In genomic region chr3:68576431-68576830, GRCm38 (mm10) we compare ENCODE assay signal across 9 mouse cellular contexts.
A peak's percentile ranks its signal among the peaks of the same experiment; 100 is the strongest.
DNase-seq lines count a peak whose midpoint lies in the region; ATAC-seq lines count a peak whose summit lies in the region.
"Had no signal": no experiment of that assay in that cellular context is flagged by ENCODE, and none has a peak within 500 bp of the region (broad histone marks: within the 10 kb centered on the region; RNA-seq: fewer than 3 reads in every experiment).

No protein-coding gene starts in this region.

- H3K4me3 ChIP-seq in lung, embryonic 16.5 days (ENCODE audit: low read length) = no peak overlapping the region
- no peak overlapping the region for H3K4me3 ChIP-seq in embryonic facial prominence, embryonic 10.5 days
- H3K4me3 ChIP-seq in hindbrain, embryonic 13.5 days = peak overlapping the region; percentile 16
- H3K4me3 ChIP-seq: limb, embryonic 15.5 days had no signal

- H3K9ac ChIP-seq in lung, embryonic 16.5 days (ENCODE audit: low read length) = no peak overlapping the region; the same call in 1 of the 2 replicates
- H3K9ac ChIP-seq in hindbrain, embryonic 13.5 days = peak overlapping the region; percentile 64
- H3K9ac ChIP-seq: limb, embryonic 15.5 days had no signal

- no peaks in the 10 kb centered on the region for H3K36me3 ChIP-seq in lung, embryonic 16.5 days (ENCODE audit: control insufficient read depth, insufficient read depth, low read length)
- H3K36me3 ChIP-seq in embryonic facial prominence, embryonic 10.5 days (replicated peaks) = no peaks in the 10 kb centered on the region
- H3K36me3 ChIP-seq in hindbrain, embryonic 13.5 days = no peaks in the 10 kb centered on the region
- H3K36me3 ChIP-seq: limb, embryonic 15.5 days had no signal

- H3K4me1 ChIP-seq in lung, embryonic 16.5 days (replicated peaks; ENCODE audit: control insufficient read depth, insufficient read depth, low read length) = peaks cover 29% of the 10 kb centered on the region
- peaks cover 53% of the 10 kb centered on the region for H3K4me1 ChIP-seq in embryonic facial prominence, embryonic 10.5 days
- peaks cover 85% of the 10 kb centered on the region for H3K4me1 ChIP-seq in hindbrain, embryonic 13.5 days (replicated peaks)

- no peak for DNase-seq in lung, postnatal 36 days
- DNase-seq in embryonic facial prominence, embryonic 10.5 days (ENCODE audit: low spot score) = no peak
- peak; percentile 82 for DNase-seq in left cerebral cortex, postnatal 4 days
- DNase-seq in right cerebral cortex, postnatal 14 days = peak; percentile 88
- DNase-seq in spleen, postnatal 14 days (ENCODE audit: low spot score in 2 of 2) = no peak
- no peak for DNase-seq in thymus, adult 18-20 months

- no peaks in the 10 kb centered on the region for H3K9me3 ChIP-seq in lung, embryonic 16.5 days (ENCODE audit: control insufficient read depth, low read length)
- no peaks in the 10 kb centered on the region for H3K9me3 ChIP-seq in embryonic facial prominence, embryonic 10.5 days
- no peaks in the 10 kb centered on the region for H3K9me3 ChIP-seq in hindbrain, embryonic 13.5 days
- H3K9me3 ChIP-seq: limb, embryonic 15.5 days had no signal

- 8% methylated on average over 7 of the region's 7 CpGs for WGBS in lung, embryonic 16.5 days
- WGBS in embryonic facial prominence, embryonic 10.5 days = 25% methylated on average over 7 of the region's 7 CpGs
- 9% methylated on average over 7 of the region's 7 CpGs for WGBS in hindbrain, embryonic 13.5 days

- no peaks in the 10 kb centered on the region for H3K27me3 ChIP-seq in lung, embryonic 16.5 days (ENCODE audit: control insufficient read depth, insufficient read depth, low read depth, low read length)
- H3K27me3 ChIP-seq in embryonic facial prominence, embryonic 10.5 days (replicated peaks; ENCODE audit: low read depth, poor library complexity, severe bottlenecking) = peaks cover 7% of the 10 kb centered on the region; the same call in 1 of the 2 replicates
- no peaks in the 10 kb centered on the region for H3K27me3 ChIP-seq in hindbrain, embryonic 13.5 days

- no peak overlapping the region for H3K4me2 ChIP-seq in lung, embryonic 16.5 days (ENCODE audit: low read depth, low read length)
- H3K4me2 ChIP-seq in hindbrain, embryonic 13.5 days = peak overlapping the region; percentile 73
- H3K4me2 ChIP-seq: limb, embryonic 15.5 days had no signal

- H3K27ac ChIP-seq in lung, embryonic 16.5 days (ENCODE audit: low read length) = 0 out of 2 replicates have a peak overlapping the region, but pooled peaks have one; percentile 13
- H3K27ac ChIP-seq in embryonic facial prominence, embryonic 10.5 days (replicated peaks) = peak overlapping the region; percentile 40; the same call in 1 of the 2 replicates
- H3K27ac ChIP-seq in hindbrain, embryonic 13.5 days = peak overlapping the region; percentile 98
- H3K27ac ChIP-seq: limb, embryonic 15.5 days had no signal

- peak; percentile 61 for ATAC-seq in lung, embryonic 16.5 days (ENCODE audit: low read depth)
- no peak for ATAC-seq in hindbrain, embryonic 13.5 days (ENCODE audit: low FRiP score)

- intact Hi-C loops in left cerebral cortex, postnatal 4 days (cut with DNase I) = no loop called here

Comparison
In these comparisons a context has a peak if more than half of its experiments do, and no peak if none do; other contexts are left out.
1. H3K27ac ChIP-seq: peak in every context shown above with its lines; median percentile 98 in hindbrain, embryonic 13.5 days; 40 in embryonic facial prominence, embryonic 10.5 days; 13 in lung, embryonic 16.5 days.
2. DNase-seq: peak in left cerebral cortex, postnatal 4 days (single experiment) and right cerebral cortex, postnatal 14 days (single experiment); none in lung, postnatal 36 days (single experiment), embryonic facial prominence, embryonic 10.5 days (single experiment), spleen, postnatal 14 days (0 of 2) and thymus, adult 18-20 months (0 of 2).